Mouse (Mus musculus): Measurements from ENCODE around the gene Ufsp1.

Ufsp1 gene

GRCm38 (mm10) chr5:137295712-137296111, 1.3 kb downstream of the Ufsp1 start:
- DNase-seq (ENCODE audit: low spot score) = no peak

- DNase-seq (ENCODE audit: low spot score) = no peak
Observed at GRCm38 (mm10) chr5:137297126-137297525, 2.7 kb downstream of the Ufsp1 start.

GRCm38 (mm10) chr5:137299240-137299639, 4.8 kb downstream of the Ufsp1 start:
- DNase-seq (ENCODE audit: low spot score) = no peak

- no peak for DNase-seq (ENCODE audit: low spot score)
Observed at GRCm38 (mm10) chr5:137301253-137301652, 6.8 kb downstream of the Ufsp1 start.

GRCm38 (mm10) chr5:137303609-137304008, 9.2 kb downstream of the Ufsp1 start:
- no peak for DNase-seq (ENCODE audit: low spot score)

- no peak for DNase-seq (ENCODE audit: low spot score)
Observed at GRCm38 (mm10) chr5:137304165-137304564, 9.7 kb downstream of the Ufsp1 start.

GRCm38 (mm10) chr5:137304816-137305215, 10.4 kb downstream of the Ufsp1 start:
- DNase-seq (ENCODE audit: low spot score) = no peak

GRCm38 (mm10) chr5:137305822-137306221, 11.4 kb downstream of the Ufsp1 start:
- DNase-seq (ENCODE audit: low spot score) = no peak

- no peak for DNase-seq (ENCODE audit: low spot score)
Observed at GRCm38 (mm10) chr5:137306439-137307005, 12.1 kb downstream of the Ufsp1 start.

- peak; percentile 88 for DNase-seq (ENCODE audit: low spot score)
Observed at GRCm38 (mm10) chr5:137307071-137307912, 12.9 kb downstream of the Ufsp1 start, which contains the start of gene Srrt. Gene Srrt, minus strand, starts transcription at chr5:137307674.

- DNase-seq (ENCODE audit: low spot score) = no peak
Observed at GRCm38 (mm10) chr5:137308356-137308755, 13.9 kb downstream of the Ufsp1 start.

GRCm38 (mm10) chr5:137313466-137314192, 19.2 kb downstream of the Ufsp1 start:
- no peak for DNase-seq (ENCODE audit: low spot score)

GRCm38 (mm10) chr5:137314193-137315083, 20.0 kb downstream of the Ufsp1 start, which contains the start of gene Trip6:
Gene Trip6, minus strand, starts transcription at chr5:137314404.
- peak; percentile 79 for DNase-seq (ENCODE audit: low spot score)

- DNase-seq (ENCODE audit: low spot score) = no peak
Observed at GRCm38 (mm10) chr5:137315084-137315903, 20.9 kb downstream of the Ufsp1 start.

- DNase-seq (ENCODE audit: low spot score) = no peak
Observed at GRCm38 (mm10) chr5:137317361-137317760, 22.9 kb downstream of the Ufsp1 start.

GRCm38 (mm10) chr5:137318570-137318969, 24.1 kb downstream of the Ufsp1 start:
- no peak for DNase-seq (ENCODE audit: low spot score)

GRCm38 (mm10) chr5:137320996-137321395, 26.6 kb downstream of the Ufsp1 start:
- no peak for DNase-seq (ENCODE audit: low spot score)

- no peak for DNase-seq (ENCODE audit: low spot score)
Observed at GRCm38 (mm10) chr5:137330910-137331309, 36.5 kb downstream of the Ufsp1 start.

- no peak for DNase-seq (ENCODE audit: low spot score)
Observed at GRCm38 (mm10) chr5:137332857-137333511, 38.6 kb downstream of the Ufsp1 start.

GRCm38 (mm10) chr5:137333512-137334174, 39.2 kb downstream of the Ufsp1 start, which contains the start of gene Slc12a9:
Gene Slc12a9, minus strand, starts transcription at chr5:137333597.
- peak; percentile 87 for DNase-seq (ENCODE audit: low spot score)

Measured in ovary, adult 18-20 months (tissue).